Mouse (Mus musculus) embryonic fibroblast, embryonic 13.5 days (primary cell): ENCODE data around the gene Slc25a17.

Experiments
- CTCF ChIP-seq: IDR thresholded peaks from 2 replicates; pipeline ENCODE4 v1.5.1; 2011; ENCODE audit warnings: mild to moderate bottlenecking, control low read depth, low read length, moderate library complexity, borderline replicate concordance; ENCODE audit not compliant: insufficient read depth
- POLR2A ChIP-seq: IDR thresholded peaks from 2 replicates; pipeline ENCODE4 v1.6.1; 2011; ENCODE audit warnings: low read depth, mild to moderate bottlenecking, control low read depth, low read length, moderate library complexity

GRCm38 (mm10) chr15:81297543-81297942 is 63.1 kb downstream of the Slc25a17 start:
- TF ChIP-seq CTCF (no peak), POLR2A (no peak)
